ENCODE assay signal across 18 mouse cellular contexts in genomic region chr12:31052066-31052465, GRCm38 (mm10). TPM values are rescaled to one million over a fixed set of nuclear protein-coding genes. Genes with fewer than 3 reads are reported as not detected.
"Had no signal": no experiment of that assay in that cellular context is flagged by ENCODE, and none has a peak within 500 bp of the region (broad histone marks: within the 10 kb centered on the region; RNA-seq: fewer than 3 reads in every experiment).

No protein-coding gene starts in this region.

- H3K9me3 ChIP-seq: neural tube, embryonic 12.5 days; neural tube, embryonic 13.5 days; neural tube, embryonic 15.5 days; stomach, embryonic 15.5 days had no signal

- H3K36me3 ChIP-seq: neural tube, embryonic 12.5 days; neural tube, embryonic 13.5 days; neural tube, embryonic 15.5 days; stomach, embryonic 15.5 days had no signal

- DNase-seq: retina, postnatal 1 day; right cerebral cortex, adult 18-20 months; right cerebral cortex, postnatal 14 days; right cerebral cortex, postnatal 25 days; right cerebral cortex, postnatal 4 days; spleen, adult 18-20 months; thymus, adult 18-20 months; thymus, adult 2 months; thymus, postnatal 14 days; thymus, postnatal 25 days; thymus, postnatal 36 days; thymus, postnatal 4 days had no signal

- H3K9ac ChIP-seq: neural tube, embryonic 12.5 days; neural tube, embryonic 13.5 days; neural tube, embryonic 15.5 days; stomach, embryonic 15.5 days had no signal

- H3K4me3 ChIP-seq: neural tube, embryonic 12.5 days; neural tube, embryonic 13.5 days; neural tube, embryonic 15.5 days; stomach, embryonic 15.5 days had no signal

- H3K27me3 ChIP-seq: neural tube, embryonic 12.5 days; neural tube, embryonic 13.5 days; neural tube, embryonic 15.5 days; stomach, embryonic 15.5 days had no signal

- H3K4me2 ChIP-seq: neural tube, embryonic 12.5 days; neural tube, embryonic 13.5 days; neural tube, embryonic 15.5 days; stomach, embryonic 15.5 days had no signal

- H3K27ac ChIP-seq: neural tube, embryonic 12.5 days; neural tube, embryonic 13.5 days; neural tube, embryonic 15.5 days; stomach, embryonic 15.5 days had no signal

- H3K4me1 ChIP-seq: neural tube, embryonic 12.5 days; neural tube, embryonic 13.5 days; neural tube, embryonic 15.5 days; stomach, embryonic 15.5 days had no signal

RNA-seq across cellular contexts. Expression of gene Fam110c, which starts 21.6 kb away (rescaled TPM):
- total RNA-seq: neutrophil, adult 5-6 weeks had no signal
- polyA plus RNA-seq: neural tube, embryonic 12.5 days; neural tube, embryonic 14.5 days had no signal
